Mouse (Mus musculus): ENCODE measurements around the gene Klhdc8a.

- TF ChIP-seq CTCF (IDR thresholded peaks at IDR 0.05; ENCODE audit: insufficient read depth, low read depth, low read length) (no peak), POLR2A (IDR thresholded peaks at IDR 0.05; ENCODE audit: insufficient read depth, low read depth, low read length) (no peak)
These were observed 44.0 kb upstream of the Klhdc8a start for GRCm38 (mm10) chr1:132254467-132254866.

Data from olfactory bulb, adult 2 months (tissue).